ENCODE assay signal across 17 mouse cellular contexts in genomic region chr2:137231161-137231560, GRCm38 (mm10).
"Had no signal": no experiment of that assay in that cellular context is flagged by ENCODE, and none has a peak within 500 bp of the region (broad histone marks: within the 10 kb centered on the region; RNA-seq: fewer than 3 reads in every experiment).

No protein-coding gene starts in this region.

- H3K27me3 ChIP-seq: lung, embryonic 15.5 days; megakaryocyte, embryonic 14.5 days; midbrain, embryonic 13.5 days; midbrain, embryonic 15.5 days; neural tube, embryonic 12.5 days; stomach, embryonic 15.5 days had no signal

- H3K9me3 ChIP-seq: lung, embryonic 15.5 days; megakaryocyte, embryonic 14.5 days; midbrain, embryonic 13.5 days; midbrain, embryonic 15.5 days; neural tube, embryonic 12.5 days; stomach, embryonic 15.5 days had no signal

- H3K36me3 ChIP-seq: lung, embryonic 15.5 days; midbrain, embryonic 13.5 days; midbrain, embryonic 15.5 days; neural tube, embryonic 12.5 days; stomach, embryonic 15.5 days had no signal

- ATAC-seq: lung, postnatal 0 days; midbrain, embryonic 13.5 days; midbrain, embryonic 15.5 days had no signal

- H3K4me3 ChIP-seq: lung, embryonic 15.5 days; megakaryocyte, embryonic 14.5 days; midbrain, embryonic 13.5 days; midbrain, embryonic 15.5 days; neural tube, embryonic 12.5 days; stomach, embryonic 15.5 days had no signal

- DNase-seq: lung, adult 2 months; lung, postnatal 14 days; lung, postnatal 36 days; right cerebral cortex, postnatal 14 days; thymus, adult 2 months; thymus, postnatal 25 days; thymus, postnatal 4 days had no signal

- H3K9ac ChIP-seq: lung, embryonic 15.5 days; midbrain, embryonic 13.5 days; midbrain, embryonic 15.5 days; neural tube, embryonic 12.5 days; stomach, embryonic 15.5 days had no signal

- H3K4me2 ChIP-seq: lung, embryonic 15.5 days; midbrain, embryonic 11.5 days; midbrain, embryonic 13.5 days; midbrain, embryonic 15.5 days; neural tube, embryonic 12.5 days; stomach, embryonic 15.5 days had no signal

- H3K4me1 ChIP-seq: lung, embryonic 15.5 days; megakaryocyte, embryonic 14.5 days; stomach, embryonic 15.5 days had no signal

- H3K27ac ChIP-seq: lung, embryonic 15.5 days; macrophage; midbrain, embryonic 13.5 days; midbrain, embryonic 15.5 days; neural tube, embryonic 12.5 days; stomach, embryonic 15.5 days; stomach, postnatal 0 days had no signal
